Mouse (Mus musculus) cerebellum, postnatal 36 days (tissue): ENCODE measurements at regions not wholly inside any gene's neighbourhood (a gene's known extent, or its start where the extent isn't known, plus 50 kb on each side); places are given as distances from the start of the nearest gene placed in this dataset.
"Not testable (repeated sequence)": the region's sequence is repeated elsewhere in the genome, so short reads cannot be mapped to it uniquely, and the experiment has no call there.

Source experiments
- DNase-seq, 2 experiments: peaks; one replicate each; pipeline ENCODE4 v3.0.0; 2021 to 2022; ENCODE audit warnings: mixed read lengths in 2 of 2

GRCm38 (mm10) chr11:91524019-91524418 is 53.3 kb downstream of the Kif2b start:
- no peak for DNase-seq

DNA sequence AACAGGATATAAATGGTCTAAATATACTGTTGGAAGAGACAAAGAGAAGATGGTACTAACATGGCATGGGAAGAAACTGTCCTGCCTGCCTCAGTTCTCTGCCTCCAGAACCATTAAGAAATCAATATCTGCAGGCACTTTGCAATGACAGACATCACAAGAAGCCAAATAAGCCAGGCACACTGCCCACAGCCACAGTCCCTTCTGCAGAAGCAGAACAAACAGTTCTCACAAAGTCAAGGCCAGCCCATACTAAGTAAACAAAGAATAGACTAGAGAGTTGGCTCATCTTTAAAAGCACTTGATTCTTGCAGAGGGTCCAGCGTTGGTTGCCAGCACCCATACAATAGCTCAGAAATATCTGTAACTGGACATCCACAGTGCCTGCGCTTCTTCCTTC is 98.1 kb downstream of the Kif2b start:
- no peak for DNase-seq

GRCm38 (mm10) chr11:91463578-91464401 is 113.6 kb downstream of the Kif2b start:
- DNase-seq = no peak

DNA sequence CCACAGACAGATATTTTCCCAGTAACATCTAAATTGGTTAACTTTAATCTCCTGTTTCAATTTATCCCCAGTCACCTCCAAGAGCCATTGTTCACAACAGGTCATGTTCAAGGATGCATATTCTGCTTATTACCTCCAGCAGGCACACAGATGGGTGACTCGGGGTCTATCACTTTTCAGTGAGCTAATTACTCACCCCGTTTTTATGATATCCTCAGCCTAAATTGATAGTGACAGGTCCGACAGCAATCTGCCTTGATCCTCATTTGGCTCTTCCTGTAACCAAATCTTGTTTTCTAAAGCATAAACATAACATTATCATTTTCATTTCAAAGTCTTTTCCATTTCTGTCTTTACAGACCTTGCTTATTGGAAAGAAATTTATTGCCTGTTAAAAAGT is 115.4 kb downstream of the Kif2b start:
- DNase-seq = no peak

DNA sequence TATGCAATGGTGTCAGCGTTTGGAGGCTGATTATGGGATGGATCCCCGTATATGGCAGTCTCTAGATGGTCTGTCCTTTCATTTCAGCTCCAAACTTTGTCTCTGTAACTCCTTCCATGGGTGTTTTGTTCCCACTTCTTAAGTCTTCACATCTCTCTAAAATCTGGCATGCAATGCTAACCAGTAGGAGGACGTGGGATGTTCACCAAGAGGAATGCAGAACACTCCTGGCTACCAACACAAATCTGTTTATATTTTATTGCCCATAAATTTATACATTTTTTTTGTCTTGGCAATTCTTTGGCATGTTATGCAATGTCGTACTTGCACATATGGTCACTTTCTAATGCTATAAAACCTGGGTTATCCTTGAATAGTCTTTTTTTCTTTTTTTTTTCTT is 135.0 kb downstream of the Kif2b start:
- no peak for DNase-seq

- DNase-seq = no peak
Measured at GRCm38 (mm10) chr11:91432195-91432594, 145.2 kb downstream of the Kif2b start.

DNA sequence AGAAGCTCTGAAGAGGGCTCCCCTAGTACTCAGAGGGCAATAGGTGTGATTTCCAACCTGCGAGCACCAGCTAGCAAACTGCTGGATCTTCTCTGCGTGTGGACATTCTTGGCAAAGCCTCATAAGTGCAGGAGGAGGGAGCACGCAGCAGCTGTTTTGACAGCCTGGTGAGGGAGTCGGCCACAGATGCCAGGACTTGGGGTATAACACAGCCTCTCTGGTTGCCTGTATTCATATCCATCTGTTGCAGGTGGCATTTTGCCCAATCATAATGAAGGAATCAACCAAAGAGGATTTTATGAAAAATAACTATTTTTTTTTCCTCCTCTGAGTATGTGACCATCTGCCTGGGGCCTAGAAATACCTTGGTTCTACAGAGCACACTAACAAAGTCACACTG is 150.6 kb downstream of the Kif2b start:
- peak; percentile 35 to 38 for DNase-seq

- no peak for DNase-seq
Measured at GRCm38 (mm10) chr11:91387172-91387571, 190.2 kb downstream of the Kif2b start.

- DNase-seq = no peak
Measured at GRCm38 (mm10) chr11:91357029-91357428, 220.3 kb downstream of the Kif2b start.

- DNase-seq = no peak
Measured at GRCm38 (mm10) chr11:91342629-91343028, 234.7 kb downstream of the Kif2b start.

DNA sequence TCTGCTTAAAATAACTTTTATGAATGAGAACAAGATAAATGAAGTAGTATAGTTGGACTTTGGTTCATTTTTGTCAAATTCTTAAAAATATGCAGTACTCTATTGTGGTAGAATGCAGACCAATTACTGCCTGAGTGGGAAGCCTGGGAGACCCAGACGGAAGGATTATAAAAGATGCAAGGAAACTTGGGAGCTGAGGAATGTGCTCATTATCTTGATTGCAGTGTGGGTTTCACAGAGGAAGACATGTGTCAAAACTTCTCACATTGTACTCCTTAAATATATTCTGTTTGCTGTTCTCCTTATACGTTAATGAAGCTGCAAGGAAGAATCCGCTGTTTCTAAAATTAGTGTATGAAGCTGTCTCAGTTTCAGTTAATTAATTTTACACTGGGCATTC is 244.3 kb downstream of the Kif2b start:
- DNase-seq = no peak

GRCm38 (mm10) chr11:91327543-91327942 is 249.8 kb downstream of the Kif2b start:
- no peak for DNase-seq

GRCm38 (mm10) chr11:91310212-91310742 is 267.1 kb downstream of the Kif2b start:
- DNase-seq = no peak

- DNase-seq = peak; percentile 9 to 11
Measured at GRCm38 (mm10) chr11:91289194-91290123, 287.9 kb downstream of the Kif2b start.

DNA sequence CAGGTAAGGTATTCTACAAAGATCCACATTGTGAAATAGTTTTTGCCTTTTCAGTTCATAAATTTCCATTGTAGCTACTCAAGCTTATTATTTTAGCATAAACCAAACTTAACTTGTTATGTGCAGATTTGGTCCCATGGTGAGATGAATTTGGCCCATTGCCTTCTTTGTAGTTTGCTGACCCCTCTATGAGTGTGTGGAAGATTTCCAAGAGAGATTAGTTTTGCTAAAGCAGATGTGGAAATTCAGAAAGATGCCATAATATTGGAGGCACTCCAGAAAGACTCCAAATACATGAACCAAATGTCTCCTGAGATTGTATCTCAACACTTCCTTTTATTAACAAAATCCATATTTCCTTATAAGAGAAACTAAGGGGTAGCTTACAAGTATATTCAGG is 291.0 kb downstream of the Kif2b start:
- no peak for DNase-seq

DNA sequence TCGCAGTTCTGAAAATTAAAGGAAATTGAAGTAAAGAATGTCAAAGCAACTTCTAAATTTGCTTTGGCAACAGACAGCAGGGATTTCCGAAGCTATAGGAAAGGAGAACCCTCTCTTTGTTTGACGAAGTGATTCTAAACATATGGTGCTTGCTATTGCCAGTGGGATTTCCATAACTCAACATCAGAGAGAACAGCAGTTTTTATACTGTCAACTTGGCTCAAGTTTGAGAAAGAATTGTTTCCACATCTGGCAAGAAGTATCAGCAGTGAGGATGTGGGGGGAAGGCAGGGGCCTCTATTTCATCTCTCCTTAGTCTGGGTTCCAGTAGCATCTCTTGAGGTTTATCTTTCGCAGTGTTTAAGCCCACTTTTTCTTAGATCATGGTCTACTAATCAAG is 315.1 kb downstream of the Kif2b start:
- DNase-seq = no peak

- DNase-seq = not testable (repeated sequence)
Measured at GRCm38 (mm10) chr11:91242061-91242460, 335.3 kb downstream of the Kif2b start.

GRCm38 (mm10) chr11:91216158-91216557 is 361.2 kb downstream of the Kif2b start:
- DNase-seq = no peak

- DNase-seq = no peak
Measured at GRCm38 (mm10) chr11:91213104-91213503, 364.3 kb downstream of the Kif2b start.

DNA sequence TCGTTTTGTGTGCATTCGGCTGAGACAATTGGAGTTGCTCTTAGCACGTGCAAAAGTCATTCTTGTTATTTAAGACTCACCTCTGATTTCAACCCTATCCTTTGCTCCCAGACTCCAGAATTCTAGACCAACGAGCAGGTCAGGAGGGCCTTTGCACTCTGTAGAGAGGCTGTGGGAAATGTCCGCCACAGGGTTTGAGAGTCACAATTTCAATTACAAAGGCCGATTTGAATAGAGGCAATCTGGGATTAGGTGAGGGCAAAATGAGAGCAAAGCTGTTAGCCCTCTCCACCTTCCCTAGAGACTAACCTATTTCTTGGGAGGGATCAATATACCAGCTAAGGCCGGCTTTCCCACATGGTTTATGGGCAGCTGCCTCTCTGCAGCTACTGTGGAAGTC is 370.9 kb downstream of the Kif2b start:
- no peak for DNase-seq

GRCm38 (mm10) chr11:91204416-91204815 is 372.9 kb downstream of the Kif2b start:
- no peak for DNase-seq

DNA sequence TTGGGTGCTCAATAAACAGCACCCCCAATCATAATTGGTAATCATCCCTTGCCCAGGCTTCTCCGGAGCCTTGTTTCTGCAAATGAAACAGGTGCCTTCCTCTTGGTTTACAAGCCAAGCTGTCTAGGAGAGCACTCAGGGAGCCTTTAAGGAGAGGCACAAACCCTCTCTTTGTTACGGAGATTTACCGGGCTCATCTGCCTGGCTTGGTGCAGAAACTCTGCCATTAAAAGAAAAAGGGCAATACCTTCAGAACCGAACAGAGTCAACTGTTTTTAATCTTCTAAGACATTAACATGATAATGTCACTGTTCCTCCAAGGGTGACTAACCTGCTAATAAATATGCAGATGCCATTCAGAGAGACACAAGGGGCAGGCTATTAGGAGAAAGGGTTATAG is 380.5 kb downstream of the Kif2b start:
- no peak for DNase-seq

DNA sequence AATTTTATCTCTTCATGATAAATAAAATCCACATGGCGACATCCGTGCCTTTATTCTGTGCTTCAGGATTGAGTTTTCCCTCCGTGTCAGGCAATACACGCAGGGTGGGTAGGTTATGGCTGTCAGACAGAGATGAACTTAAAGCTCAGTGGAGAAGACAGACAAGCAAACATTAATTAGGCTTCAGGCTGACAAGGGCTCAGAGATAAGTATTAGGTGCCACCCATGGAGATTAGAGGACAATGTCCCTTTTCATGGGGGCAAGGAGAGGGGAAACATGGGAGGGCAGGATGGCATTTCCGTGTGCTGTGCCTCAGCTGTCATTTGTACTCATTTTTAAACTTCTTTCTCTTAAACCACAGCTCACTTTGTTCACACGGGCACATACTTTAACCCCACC is 381.0 kb downstream of the Kif2b start:
- no peak for DNase-seq

DNA sequence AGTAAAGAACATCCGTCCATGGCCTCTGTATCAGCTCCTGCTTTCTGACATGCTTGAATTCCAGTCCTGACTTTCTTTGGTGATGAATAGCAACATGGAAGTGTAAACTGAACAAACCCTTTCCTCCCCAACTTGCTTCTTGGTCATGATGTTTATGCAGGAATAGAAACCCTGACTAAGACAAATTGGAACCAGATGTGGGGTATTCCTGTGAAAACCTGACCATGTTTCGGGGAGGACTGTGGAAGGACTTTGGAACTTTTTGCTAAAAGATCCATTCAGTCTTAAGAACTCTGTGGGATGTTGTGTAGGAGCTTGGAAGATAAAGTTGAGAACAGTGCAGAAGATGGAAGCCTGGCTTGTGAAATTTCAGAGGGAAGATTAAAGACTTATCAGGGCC is 410.0 kb downstream of the Kif2b start:
- not testable (repeated sequence) for DNase-seq
